Mouse (Mus musculus) embryo, embryonic 9.5 days (tissue): Measurements from ENCODE around the gene Ovca2.
"Not testable (repeated sequence)": the region's sequence is repeated elsewhere in the genome, so short reads cannot be mapped to it uniquely, and the experiment has no call there.

Source experiments
- DNase-seq: peaks from one replicate; pipeline ENCODE4 v3.0.0-alpha.2; 2017; ENCODE audit errors: extremely low spot score

The Ovca2 gene

DNA sequence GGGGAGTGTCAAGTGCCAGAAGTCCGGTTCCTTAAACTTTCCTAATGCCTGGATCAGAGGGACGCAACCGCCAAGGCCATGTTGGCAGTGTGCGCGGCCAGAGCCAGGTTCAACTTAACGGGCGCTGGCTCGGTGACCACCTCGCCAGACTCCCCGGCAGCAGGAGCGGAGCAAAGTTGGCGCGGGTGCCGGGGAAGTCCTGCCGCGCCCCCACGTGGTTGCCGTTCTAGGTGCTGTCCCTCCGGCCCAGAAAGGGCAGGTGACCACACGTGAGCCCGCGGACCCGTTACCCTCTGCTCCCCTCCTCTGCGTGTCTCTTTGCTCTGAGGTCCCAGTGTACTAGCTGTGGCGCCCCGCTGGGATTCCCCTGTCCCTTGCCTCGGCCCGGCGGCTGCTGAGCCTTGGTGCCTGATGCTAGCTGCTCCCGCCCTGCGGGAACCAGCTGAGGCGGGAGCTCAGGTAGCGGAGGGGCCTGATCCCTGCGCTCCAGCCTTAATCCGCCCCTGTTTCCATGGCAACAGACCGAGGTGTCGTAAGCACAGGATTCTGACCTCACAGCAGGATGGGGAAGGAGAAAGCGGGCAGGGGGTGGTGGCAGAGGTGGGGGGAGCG is 16.3 kb upstream of the Ovca2 start:
- DNase-seq, result peak; percentile 69

DNA sequence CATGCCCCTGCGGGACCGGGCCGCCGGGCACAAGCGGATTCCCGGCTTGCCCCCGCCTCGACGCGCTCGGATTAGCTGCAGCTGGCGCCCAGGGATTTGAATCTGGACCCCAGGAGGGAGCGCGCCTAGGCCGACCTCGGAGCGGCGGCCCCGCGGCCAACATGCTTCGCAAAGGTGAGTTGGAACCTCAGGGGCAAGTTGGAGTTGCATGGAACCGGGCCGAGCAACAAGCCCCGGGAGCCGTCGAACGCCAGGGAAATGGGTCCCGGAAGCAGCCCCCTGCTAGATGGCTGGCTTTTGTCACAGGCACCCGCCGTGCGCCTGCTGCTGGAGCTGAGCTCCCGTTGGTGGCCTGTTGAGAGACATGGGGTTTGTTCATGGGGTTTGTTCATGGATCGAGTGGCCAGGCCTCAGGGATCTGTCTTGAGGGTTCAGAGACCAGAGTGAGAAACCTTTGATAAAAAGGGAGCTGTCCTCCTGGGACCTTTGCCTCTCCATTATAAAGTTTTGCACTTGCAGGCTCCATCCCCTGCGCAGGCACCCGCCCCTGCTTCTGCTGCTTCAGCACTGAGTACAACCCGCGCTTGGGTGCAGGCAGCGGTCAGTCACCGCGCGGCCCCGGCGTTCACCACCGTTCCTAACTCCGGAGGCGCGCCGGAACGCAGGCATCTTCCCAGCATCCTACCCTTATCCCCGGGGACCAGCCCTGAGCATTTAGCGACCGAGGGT is 15.7 kb upstream of the Ovca2 start:
- no peak for DNase-seq

DNA sequence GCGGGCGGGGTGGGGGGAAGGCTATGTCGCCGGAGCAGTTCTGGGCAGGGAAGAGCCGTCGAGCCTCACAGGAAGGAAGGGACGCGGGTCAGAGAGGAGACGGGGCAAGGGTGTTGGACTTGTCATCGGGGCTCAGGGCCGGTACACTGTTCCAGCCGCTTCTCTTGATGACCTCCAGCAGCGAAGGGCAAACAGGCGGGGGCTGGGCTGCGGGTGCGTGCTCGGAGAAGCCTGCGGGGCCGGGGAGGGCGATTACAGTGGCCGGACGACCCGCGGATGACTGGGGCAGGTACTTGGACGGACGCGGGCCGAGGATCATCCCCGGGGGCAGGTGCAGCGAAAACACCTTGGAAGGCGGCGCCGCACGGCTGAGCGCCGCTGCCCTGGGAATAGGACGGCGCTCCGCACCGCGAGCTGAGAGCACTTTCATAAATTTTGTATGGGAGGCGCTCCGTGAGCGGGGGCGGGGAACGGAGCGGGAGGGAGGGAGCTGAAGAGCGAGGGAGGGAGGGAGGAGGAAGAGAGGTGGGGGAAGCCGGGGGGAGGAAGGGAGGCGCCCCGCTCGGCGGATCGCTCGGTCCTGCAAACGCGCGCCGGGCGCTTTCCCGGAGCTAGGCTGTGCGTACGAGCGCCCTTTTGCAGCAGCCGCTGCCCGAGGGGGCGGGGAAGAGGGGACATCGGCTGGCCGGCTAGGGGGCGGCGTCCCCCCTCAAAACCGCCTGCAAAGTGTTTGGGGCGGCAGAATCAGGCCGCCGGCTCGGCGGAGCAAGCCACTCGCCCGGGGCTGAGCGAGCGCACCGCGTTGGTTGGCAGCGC is 14.8 kb upstream of the Ovca2 start, which contains the start of gene Rtn4rl1:
Rtn4rl1 (plus strand) TSS at position 528 of the 816 bp plus-strand sequence.
- no peak for DNase-seq

DNA sequence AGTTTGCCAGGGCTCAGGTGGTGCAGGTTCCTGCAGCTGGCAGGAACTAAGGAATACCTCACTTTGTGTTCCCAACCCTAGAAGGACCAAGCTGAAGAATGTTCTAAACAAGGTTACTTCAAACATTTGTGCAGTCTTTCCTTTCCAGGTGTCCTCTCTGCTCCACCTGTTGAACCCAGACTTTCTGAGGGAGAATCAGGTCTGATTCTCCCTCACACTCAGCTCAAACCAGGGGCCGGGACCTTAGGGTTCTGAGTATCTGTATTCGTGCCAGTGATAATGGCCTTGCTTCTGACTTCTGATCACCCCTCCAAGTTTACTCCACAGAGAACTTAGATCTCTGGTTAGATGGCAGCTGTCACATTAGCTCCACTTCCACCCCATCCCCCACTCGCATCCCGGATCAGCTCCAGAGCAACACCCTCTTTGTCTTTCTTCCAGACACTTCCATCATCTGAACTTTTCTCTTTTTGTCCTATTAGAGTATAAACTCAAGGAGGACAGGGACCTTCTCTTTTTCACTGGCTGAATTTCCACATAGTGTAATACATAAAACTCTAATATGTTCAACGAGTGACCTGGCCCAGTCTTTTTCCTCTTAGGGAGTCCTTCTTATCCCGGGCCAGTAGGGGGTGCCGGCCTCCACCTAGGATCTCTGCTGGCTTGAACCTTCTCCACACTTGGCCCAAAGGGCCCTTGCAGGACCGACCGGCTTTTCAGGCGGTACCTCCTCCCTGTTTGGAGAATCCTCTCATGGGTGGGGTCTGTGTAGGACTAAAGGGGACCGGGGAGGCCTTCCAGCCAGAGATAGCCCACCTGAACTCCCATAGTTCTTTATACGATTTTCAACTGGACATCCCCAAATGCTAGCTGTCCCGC is 13.9 kb upstream of the Ovca2 start:
- peak; percentile 76 for DNase-seq

DNA sequence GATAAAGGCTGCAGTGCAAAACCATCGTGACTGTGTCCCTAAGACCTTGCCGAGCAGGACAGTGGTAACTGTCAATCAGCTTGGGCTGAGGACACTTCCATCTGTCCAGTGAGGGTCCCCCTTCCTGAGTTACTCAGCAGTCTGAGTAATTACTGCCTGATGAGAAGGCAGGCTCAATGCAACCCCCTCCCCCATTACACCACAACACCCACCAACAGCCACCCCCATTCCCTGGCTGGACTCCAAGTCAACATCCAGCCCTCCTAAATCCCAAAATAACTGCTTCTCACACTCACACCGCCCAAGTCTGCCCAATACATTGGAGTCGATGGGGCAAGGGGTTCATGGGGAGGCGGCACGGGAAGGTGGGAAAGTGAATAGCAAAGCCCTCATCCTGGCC is 13.2 kb upstream of the Ovca2 start:
- no peak for DNase-seq

DNA sequence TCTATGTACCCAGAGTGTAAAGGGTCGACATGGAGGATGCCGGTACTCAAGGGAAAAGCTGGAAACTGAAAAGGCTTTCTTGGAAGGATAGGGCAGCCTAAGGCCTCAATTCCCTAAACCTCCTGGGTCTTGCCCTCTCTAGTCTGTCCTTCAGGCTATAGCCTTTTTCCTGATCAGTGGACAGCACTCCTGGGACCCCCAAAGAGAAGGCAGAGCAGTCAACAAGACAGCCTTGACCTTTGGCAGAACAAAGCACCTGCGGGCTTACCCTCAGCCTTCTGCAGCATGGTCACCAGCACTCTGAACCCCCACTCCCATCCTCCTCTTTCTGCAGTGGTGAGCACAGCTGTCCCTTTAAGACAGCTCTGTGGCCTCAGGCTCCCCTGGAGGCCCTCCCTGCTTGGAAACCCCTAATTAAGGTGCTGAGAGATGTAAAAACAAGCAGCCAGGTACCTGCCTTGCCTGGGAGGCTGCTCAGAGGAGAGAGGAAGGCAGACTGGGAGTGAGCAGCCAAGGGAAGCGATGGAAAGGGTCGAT is 12.3 kb upstream of the Ovca2 start, which contains the start of gene Dph1:
Dph1 (minus strand) TSS at position 337 of the 537 bp plus-strand sequence.
- DNase-seq, result no peak

DNA sequence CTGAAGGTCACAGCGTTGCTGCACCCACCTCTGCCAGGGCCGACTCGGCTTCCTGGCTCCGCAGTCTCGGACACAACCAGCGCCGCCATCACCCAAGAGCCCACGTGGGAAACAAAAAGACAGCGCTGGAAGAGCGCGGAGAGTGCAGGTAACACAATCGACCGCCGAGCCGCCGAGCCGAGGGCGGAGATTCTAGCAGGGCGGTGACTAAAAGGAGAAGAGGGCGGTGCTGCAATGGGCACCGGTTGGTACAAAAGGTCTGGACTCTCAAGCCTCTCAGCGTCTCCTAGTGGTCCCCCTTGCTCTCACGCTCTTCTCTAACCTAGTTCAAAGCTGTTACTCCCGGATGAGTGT is 11.7 kb upstream of the Ovca2 start:
- DNase-seq, result peak; percentile 83

DNA sequence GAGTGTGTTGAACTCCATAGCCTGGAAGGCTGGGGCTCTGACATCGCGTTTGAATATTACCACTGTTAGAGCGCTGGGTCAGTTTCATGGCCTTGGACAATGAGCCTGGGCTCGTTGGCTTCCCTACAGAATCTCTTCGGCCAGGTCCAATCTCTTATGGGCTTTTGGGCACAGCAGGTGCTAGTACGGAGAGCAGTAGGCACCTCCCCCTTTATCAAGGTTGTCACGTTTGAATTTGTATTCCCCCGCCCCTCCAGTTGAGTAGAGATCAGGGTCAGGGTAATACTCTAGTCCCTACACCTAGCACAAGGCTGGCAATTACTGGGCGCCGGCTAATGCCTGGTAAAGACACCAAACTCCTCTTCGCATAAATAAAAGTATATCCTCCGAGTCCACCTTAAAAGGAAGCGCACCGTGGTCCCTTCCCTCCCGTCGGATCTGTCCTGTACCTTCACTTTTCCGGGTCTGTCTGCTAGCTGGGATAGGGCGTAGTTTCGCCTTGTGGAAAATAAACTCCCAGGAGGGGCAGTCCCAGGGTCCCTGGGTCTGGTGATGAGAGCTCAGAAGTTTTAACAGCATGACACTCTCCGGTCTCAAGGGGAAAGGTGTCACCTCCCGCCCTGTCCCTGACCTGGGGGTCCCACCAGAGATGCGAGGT is 11.2 kb upstream of the Ovca2 start:
- DNase-seq, result no peak

DNA sequence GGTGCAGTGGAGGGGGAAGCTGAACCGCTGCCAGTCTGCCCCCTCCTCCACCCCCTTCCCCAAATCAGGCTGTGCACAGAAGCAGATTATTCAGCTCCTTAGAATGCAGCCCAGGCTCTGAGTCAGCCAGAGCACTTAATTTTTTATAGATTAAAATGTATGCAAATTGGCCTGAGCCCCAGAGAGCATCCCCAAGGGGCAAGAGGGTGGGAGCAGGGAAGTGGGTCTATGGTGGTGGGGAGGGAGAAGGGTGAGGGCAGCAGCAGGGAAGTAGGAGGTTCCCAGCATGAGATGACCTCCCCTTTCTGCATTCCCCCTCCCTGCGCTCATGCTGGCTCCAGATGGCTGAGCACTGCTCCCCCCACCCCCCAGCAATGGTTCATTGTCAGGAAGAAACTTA is 6.4 kb upstream of the Ovca2 start:
- no peak for DNase-seq

DNA sequence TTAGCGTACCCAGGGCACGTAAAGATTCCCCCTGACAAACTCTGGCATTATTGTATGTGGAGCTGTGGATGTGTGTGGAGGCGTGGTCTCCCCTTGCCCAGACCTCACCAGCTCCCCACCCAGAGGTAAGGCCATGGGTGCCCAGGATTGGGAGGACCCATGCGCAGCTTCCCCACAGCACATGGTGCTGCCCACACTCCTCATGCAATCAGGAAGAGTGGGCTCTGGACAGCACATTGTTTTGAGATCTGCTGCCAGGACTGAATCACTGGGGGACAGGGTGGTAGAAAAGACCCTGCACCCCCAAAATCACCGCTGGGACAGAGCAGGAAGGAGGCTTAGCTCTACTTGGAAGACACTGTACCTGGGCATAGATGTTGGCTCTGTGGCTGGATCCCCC is 5.9 kb upstream of the Ovca2 start:
- DNase-seq, result no peak

DNA sequence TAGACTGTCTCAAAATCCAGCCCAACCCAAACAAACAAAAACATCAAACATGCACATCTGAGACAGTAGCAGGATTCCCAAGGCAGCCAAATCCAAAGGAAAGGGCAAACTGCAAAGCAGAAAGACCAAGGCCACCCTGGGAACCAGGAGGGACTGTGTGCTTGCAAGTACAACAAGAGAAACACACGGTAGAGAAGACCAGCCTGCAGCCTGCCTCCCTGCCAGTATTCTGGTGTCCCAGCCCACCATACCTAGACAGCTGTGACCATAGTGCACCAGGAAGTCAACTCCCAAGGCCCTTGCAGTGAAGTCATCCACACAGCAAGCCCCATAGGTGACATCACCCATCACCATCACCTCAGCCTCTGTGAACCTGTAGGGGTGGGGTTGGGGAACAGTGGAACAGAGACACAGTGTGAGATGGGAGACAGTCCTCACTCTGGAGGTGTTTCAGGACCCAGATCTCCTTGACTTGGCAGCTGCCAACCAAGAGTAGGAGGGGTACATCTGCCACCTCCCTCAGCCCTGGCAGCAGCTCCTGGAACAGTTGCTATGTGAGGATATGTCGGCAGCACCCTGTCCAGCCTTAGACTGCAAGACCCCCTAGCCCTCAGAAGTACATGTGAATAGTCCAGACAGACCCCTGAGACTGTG is 5.4 kb upstream of the Ovca2 start:
- DNase-seq, result no peak

DNA sequence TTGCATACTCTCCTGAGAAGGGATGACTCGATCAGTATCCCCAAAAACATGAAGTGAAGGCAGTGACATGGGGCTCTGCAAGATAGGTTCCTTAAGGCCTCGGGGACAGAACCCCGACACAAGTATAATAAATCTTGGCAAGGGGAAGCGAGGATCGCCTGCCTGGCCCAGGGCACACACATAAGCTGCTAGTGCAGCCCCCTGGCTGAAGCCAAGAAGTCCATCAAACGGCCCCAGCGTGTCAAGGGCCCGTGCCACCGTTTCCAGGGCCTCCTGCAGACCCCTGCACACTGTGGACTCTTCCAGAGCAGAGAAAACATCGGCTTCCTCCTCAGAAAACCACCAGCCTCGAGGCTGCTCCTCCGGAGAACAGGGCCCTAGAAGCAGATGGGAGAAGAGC is 624 bp downstream of the Ovca2 start:
- no peak for DNase-seq

DNA sequence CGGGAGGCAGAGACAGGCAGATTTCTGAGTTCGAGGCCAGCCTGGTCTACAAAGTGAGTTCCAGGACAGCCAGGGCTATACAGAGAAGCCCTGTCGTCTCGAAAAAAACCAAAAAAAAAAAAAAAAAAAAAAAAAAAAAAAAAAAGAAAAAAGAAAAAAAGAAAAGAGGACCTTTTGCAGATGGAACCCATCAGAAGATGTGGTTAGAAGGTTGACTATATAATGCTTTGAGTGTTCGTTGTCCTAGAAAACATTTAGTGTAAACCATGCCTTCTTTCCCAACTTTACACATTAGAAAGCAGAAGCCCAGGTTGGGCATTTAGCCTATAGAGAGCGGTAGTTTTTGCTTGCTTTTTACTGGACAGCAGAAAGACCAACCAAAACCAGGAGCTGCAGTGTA is 4.1 kb downstream of the Ovca2 start:
- DNase-seq, result not testable (repeated sequence)

DNA sequence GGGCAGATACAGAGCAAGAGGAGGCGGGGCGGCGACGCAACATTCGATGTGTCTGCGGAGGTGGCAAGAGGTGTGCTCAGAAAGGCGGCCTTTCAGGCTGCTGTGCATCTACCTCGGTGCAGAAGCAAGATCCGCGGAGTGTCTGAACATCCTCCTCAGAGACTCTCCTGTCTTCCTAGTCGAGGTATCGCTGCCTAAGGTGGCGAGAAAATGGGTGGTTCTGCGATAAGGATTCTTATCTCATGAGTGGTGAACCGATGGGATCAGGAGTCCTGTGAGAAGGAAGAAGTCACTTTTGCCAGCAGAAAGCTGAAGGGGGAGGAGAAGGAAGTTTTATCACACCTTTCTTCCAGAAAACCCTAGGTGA is 4.9 kb downstream of the Ovca2 start:
- DNase-seq, result no peak

DNA sequence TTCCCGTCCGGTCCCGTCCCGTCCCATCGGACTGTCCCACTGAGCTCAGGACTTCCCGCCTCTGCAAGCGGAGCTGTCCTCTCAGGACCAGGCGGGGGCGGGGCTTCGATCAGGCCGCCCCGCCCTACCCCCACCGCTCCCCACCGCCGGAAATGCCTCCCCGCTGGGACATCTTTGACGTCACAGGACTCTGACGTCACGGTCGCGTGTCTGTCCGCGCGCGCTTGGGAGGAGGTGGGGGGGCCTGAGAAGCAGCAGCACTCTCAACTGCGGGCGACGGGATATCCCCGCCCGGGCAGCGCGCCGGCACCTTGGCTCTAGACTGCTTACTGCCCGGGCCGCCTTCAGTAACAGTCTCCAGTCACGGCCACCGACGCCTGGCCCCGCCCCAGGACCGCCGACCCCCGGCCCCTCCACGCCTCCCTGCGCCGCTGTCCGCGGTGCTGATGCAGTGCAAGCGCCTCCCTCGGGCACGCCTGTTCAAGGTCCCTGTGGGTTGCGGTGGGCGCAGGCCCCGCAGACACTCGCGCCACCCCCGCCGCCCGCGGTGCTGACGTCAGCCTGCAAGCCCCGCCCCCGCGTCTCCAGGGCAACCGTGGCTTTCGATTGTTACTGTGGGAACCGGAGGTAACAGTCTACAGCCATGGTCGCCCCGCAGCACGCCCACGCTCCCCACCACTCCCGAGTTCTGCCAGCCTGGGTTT is 5.4 kb downstream of the Ovca2 start:
- peak; percentile 93 for DNase-seq

DNA sequence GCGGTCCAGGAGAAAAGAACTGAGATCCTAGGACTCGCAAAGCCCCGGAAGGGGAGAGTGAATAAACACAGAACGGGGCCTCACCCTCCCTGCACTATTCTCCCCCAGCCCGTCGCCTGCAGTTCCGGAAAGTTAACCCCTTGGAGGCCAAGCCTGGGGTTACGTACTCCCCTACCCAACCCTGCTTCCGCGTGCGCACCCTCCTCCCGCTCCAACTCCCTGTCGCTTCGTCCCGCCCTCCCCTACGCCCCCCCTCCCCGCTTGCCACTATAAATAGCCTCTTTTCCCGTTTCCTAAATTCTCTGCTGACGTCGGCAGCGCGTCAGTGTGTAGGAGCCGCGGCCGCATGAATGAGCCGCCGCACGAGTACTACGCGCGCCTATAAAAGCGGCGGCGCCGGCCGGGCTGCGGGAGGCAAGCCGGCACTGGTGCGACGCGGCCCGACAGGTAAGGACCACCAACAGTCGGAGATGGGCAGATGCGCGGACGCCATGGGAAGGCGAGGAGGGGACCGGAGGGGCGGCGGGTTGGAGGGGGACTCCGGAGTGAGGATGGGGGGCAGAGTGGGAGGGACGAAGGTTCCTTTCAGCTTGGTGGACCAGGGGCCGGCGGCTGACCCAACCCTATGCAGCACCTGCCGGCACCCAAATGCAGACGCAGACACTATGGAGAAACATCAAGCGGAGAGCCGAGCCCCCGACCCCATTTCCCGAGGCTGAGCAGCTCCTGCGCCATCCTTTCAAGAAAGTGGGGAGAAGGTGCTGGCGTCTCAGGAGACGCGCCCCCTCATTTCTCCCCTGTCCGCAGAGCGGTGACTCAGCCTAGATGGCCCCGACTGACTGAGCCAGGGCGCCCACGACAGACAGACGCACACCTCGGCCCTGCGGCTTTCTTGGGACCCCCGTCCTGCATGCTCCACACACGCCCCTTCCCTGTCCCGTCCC is 6.2 kb downstream of the Ovca2 start:
- no peak for DNase-seq

DNA sequence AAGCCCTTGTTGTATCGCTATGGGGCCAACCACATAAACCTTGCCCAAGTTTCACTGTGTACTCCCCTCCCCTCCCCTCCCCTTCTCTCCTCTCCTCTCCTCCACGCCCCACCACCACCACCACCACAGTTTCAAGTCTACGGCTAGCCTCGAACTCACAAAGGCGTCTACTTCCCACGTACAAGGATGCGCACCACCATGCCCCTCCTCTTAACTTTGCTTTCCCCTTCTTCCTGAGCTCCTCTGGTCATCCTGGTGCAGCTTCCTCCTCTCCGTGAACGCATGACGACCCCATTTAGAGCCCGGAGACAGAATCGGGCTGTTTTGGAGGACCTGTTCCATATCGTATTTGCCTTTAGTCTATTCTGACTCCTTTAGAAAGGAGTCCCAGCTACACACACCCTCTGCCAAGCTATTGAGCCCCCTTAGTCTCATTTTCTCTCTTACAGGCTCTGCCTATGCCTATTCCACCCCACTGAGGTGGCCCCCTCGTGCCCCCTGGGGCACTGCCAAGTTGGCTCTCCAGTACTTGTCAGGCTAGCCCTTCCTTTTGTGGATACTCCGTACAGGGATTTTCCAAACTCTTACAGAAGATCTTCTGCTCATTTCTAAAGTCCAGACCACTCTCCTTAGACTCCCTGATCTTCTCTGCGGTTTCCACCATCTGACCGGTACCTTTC is 7.3 kb downstream of the Ovca2 start:
- DNase-seq, result no peak

DNA sequence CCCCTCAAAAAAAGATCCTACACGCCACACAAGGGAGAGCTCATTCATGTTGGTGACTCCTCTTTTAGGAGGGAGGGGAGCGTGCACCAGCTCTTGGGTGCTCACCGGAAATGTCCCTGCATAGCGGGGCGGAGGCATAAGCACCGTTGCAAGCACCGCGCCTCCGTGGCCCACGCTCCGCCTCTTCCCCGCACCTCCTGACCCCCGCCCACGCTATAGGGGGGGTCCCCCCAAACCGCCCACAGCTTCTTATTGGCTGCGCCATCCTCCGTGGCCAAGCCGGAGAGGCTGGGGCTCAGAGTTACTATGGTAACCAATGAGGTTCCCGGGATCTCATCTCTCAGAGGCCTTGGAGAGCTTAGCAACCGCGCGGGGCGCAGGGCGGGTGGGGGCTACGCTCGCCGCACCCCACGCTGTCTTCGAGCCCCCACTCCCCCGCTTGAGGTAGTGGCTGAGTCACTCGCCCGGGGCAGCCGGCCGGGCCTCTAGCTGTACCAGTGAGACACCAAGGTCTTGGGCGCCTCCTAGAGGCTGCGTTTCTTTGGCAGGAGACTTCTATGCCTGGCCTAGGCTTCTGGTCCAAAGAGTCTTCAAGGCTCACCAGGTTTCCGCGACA is 8.4 kb downstream of the Ovca2 start:
- DNase-seq, result peak; percentile 85
